Mouse (Mus musculus): ENCODE measurements at regions not wholly inside any gene's neighbourhood (a gene's known extent, or its start where the extent isn't known, plus 50 kb on each side); places are given as distances from the start of the nearest gene placed in this dataset.

DNA sequence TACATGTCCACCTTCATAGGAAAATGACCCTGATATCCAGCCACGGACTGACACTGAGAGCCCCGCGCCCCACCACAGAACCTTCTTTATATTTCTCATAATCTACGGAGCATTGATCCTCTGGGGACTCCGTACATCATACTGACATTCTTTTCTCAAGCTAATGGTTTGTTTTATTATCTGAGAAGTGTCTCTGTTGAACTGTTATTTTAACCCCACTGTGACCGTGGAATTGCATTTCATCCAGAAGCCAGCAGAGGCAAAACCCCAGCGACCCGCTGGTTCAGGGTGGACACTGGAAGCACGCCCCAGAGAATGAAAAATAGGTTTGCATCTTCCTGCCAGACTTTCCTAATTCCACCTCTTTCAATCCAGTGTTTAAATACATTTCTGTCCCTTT is 503.4 kb downstream of the Irx1 start:
- Histone ChIP-seq H3K36me3 (no peaks in the 10 kb centered on the region), H3K9me3 (replicated peaks) (no peaks in the 10 kb centered on the region), H3K27me3 (peaks cover 4% of the 10 kb centered on the region), H3K27ac (no peak overlapping the region), H3K4me3 (no peak overlapping the region), H3K9ac (no peak overlapping the region), H3K4me1 (replicated peaks) (peaks cover 7% of the 10 kb centered on the region), H3K4me2 (no peak overlapping the region)
- ATAC-seq (replicated peaks; ENCODE audit: insufficient number of reproducible peaks, insufficient read depth, low FRiP score, low read depth): no peak
- WGBS: 43% methylated on average over 9 of the region's 9 CpGs

DNA sequence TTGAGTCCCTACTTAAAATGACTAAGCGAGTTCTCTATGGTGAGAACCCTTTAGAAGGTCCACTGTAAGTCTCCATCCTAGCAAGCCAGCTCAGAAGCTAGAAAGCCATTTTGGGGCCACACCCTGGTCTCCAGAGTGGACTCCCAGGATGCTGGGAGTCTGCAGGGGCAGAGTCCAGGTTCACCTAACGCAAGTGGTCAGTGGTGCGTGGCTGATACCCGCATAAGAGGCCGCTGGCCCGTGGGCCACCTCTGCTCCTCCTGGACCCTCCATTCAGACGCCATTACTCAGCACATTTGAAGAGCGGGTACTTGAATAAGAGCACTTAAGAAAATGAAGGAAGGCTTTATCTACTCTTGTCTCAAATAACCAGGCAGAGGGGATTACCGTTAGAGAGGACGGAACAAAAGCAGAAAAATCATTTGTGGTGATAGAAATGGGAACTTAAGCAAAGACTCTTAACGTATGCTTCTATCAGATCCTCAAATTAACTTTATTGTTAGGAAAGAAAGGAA is 504.4 kb downstream of the Irx1 start:
- H3K27ac ChIP-seq: no peak overlapping the region
- no peak for ATAC-seq (replicated peaks; ENCODE audit: insufficient number of reproducible peaks, insufficient read depth, low FRiP score, low read depth)
- no peaks in the 10 kb centered on the region for H3K9me3 ChIP-seq (replicated peaks)
- H3K9ac ChIP-seq: no peak overlapping the region
- H3K4me3 ChIP-seq: peak overlapping the region; percentile 34; the same call in 1 of the 2 replicates
- peaks cover 4% of the 10 kb centered on the region for H3K27me3 ChIP-seq
- H3K4me2 ChIP-seq: peak overlapping the region; percentile 59
- H3K36me3 ChIP-seq: no peaks in the 10 kb centered on the region
- 21% methylated on average over 11 of the region's 11 CpGs for WGBS
- H3K4me1 ChIP-seq (replicated peaks): peaks cover 7% of the 10 kb centered on the region

GRCm38 (mm10) chr13:71458061-71458935 is 505.2 kb downstream of the Irx1 start:
- peaks cover 4% of the 10 kb centered on the region for H3K27me3 ChIP-seq
- peaks cover 7% of the 10 kb centered on the region for H3K4me1 ChIP-seq (replicated peaks)
- no peak overlapping the region for H3K27ac ChIP-seq
- H3K36me3 ChIP-seq: no peaks in the 10 kb centered on the region
- WGBS: 2% methylated on average over 25 of the region's 25 CpGs
- H3K4me2 ChIP-seq: peak overlapping the region; percentile 59
- ATAC-seq (replicated peaks; ENCODE audit: insufficient number of reproducible peaks, insufficient read depth, low FRiP score, low read depth): 0 out of 2 replicates have a peak, but pooled peaks have one; percentile 31
- peak overlapping the region; percentile 34 for H3K4me3 ChIP-seq
- H3K9ac ChIP-seq: no peak overlapping the region
- no peaks in the 10 kb centered on the region for H3K9me3 ChIP-seq (replicated peaks)

- H3K27ac ChIP-seq: no peak overlapping the region
- no peak for ATAC-seq (replicated peaks; ENCODE audit: insufficient number of reproducible peaks, insufficient read depth, low FRiP score, low read depth)
- H3K9ac ChIP-seq: no peak overlapping the region
- no peaks in the 10 kb centered on the region for H3K36me3 ChIP-seq
- H3K27me3 ChIP-seq: peaks cover 4% of the 10 kb centered on the region
- no peaks in the 10 kb centered on the region for H3K9me3 ChIP-seq (replicated peaks)
- H3K4me2 ChIP-seq: no peak overlapping the region
- H3K4me3 ChIP-seq: no peak overlapping the region
- WGBS: 73% methylated on average over 3 of the region's 3 CpGs
- H3K4me1 ChIP-seq (replicated peaks): peaks cover 7% of the 10 kb centered on the region
These were observed 506.0 kb downstream of the Irx1 start for GRCm38 (mm10) chr13:71457550-71457949.

DNA sequence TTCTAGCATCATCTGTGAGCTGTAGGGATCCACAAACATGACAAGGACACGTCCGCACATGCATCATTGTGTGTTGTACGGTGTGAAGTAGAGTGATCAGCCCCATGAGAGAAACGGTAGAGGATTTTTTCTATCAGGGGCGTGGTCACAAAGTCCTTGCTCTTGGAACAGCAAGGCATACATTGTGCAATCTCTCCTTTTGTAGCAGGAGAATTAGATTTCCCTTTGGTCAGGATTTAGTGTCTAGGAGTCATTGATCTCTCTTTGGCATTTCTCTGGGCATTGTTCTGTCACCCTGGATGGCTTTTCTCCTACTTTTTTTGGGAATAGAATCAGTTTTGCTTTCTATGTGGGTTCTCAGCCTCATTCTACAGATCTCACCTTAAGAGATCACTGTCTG is 511.3 kb downstream of the Irx1 start:
- H3K4me1 ChIP-seq (replicated peaks): no peaks in the 10 kb centered on the region

GRCm38 (mm10) chr13:71437601-71438099 is 525.9 kb downstream of the Irx1 start:
- Histone ChIP-seq H3K4me1 (replicated peaks) (no peaks in the 10 kb centered on the region), H3K27me3 (no peaks in the 10 kb centered on the region), H3K9ac (no peak overlapping the region), H3K36me3 (no peaks in the 10 kb centered on the region), H3K4me2 (no peak overlapping the region), H3K9me3 (replicated peaks) (no peaks in the 10 kb centered on the region), H3K27ac (no peak overlapping the region), H3K4me3 (no peak overlapping the region)
- 22% methylated on average over 2 of the region's 2 CpGs for WGBS
- no peak for ATAC-seq (replicated peaks; ENCODE audit: insufficient number of reproducible peaks, insufficient read depth, low FRiP score, low read depth)

More for the DNA sequence above, 511.3 kb downstream of the Irx1 start:
- H3K4me3 ChIP-seq: no peak overlapping the region
- H3K4me2 ChIP-seq: no peak overlapping the region
- H3K36me3 ChIP-seq: no peaks in the 10 kb centered on the region
- H3K9ac ChIP-seq: no peak overlapping the region
- no peaks in the 10 kb centered on the region for H3K9me3 ChIP-seq (replicated peaks)
- H3K27me3 ChIP-seq: no peaks in the 10 kb centered on the region
- ATAC-seq (replicated peaks; ENCODE audit: insufficient number of reproducible peaks, insufficient read depth, low FRiP score, low read depth): no peak
- 84% methylated on average over 5 of the region's 5 CpGs for WGBS
- H3K27ac ChIP-seq: no peak overlapping the region

GRCm38 (mm10) chr13:71403654-71404560 is 559.6 kb downstream of the Irx1 start:
- Histone ChIP-seq H3K9me3 (replicated peaks) (no peaks in the 10 kb centered on the region), H3K4me3 (no peak overlapping the region), H3K4me1 (replicated peaks) (no peaks in the 10 kb centered on the region), H3K27me3 (no peaks in the 10 kb centered on the region), H3K27ac (no peak overlapping the region), H3K36me3 (no peaks in the 10 kb centered on the region), H3K9ac (no peak overlapping the region), H3K4me2 (no peak overlapping the region)
- ATAC-seq (replicated peaks; ENCODE audit: insufficient number of reproducible peaks, insufficient read depth, low FRiP score, low read depth): no peak
- WGBS: 64% methylated on average over 21 of the region's 21 CpGs

DNA sequence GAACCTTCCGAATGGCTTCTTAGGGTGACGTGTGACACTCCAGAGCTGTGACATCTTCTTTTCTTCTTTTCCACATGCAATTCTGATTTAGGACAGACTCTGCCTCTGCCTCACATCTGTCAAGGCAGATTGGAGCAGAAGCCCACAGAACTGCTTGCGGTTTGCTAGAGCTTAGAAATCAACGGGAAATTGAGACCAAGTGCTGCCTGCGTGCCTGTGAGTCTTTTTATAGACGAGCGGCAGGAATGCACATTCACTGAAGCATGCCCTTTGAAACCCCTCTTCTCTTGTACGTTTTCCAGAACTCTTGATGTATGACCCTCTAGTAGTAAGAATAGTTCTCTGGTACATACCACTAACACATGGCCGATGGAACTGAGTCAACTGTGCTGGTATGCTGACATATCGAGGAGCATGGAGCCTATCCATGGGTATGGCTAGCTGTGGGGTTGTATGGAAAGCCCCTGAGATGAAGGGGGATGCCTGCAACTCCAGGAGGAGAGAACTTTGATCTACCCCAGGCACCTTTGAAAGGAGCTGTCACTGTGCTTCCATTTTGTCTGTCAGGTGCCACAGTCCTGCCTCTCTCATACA is 552.2 kb upstream of the Adamts16 start:
- peak overlapping the region; percentile 39 for H3K4me2 ChIP-seq
- H3K4me3 ChIP-seq: no peak overlapping the region
- no peaks in the 10 kb centered on the region for H3K36me3 ChIP-seq
- H3K4me1 ChIP-seq (replicated peaks): no peaks in the 10 kb centered on the region; the same call in 1 of the 2 replicates
- no peak overlapping the region for H3K27ac ChIP-seq
- H3K27me3 ChIP-seq: no peaks in the 10 kb centered on the region
- 0 out of 2 replicates have a peak, but pooled peaks have one; percentile 53 for ATAC-seq (replicated peaks; ENCODE audit: insufficient number of reproducible peaks, insufficient read depth, low FRiP score, low read depth)
- no peak overlapping the region for H3K9ac ChIP-seq
- H3K9me3 ChIP-seq (replicated peaks): no peaks in the 10 kb centered on the region
- 48% methylated on average over 10 of the region's 10 CpGs for WGBS

DNA sequence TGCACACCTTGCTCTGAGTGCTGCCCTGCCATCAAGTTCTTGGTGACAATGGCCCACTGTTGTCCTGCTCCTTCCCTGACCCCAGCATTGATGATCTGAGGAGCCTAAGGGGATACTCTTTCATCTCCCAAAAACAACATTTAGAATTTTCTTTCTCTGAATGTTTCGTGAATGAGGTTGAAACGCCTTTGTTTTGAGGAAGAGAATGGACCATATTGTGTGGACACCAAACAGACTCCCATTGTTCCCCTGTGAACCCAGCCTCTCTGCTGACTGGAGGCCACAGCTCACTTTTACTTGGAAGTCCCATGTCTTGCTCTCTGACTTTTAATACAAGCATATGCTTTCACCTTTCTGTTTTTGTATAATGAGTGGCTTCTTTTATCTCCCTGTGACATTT is 537.0 kb upstream of the Adamts16 start:
- no peak overlapping the region for H3K27ac ChIP-seq
- H3K4me3 ChIP-seq: no peak overlapping the region
- H3K4me1 ChIP-seq (replicated peaks): 0 out of 2 replicates have a peak, but pooled peaks cover 6% of the 10 kb centered on the region
- H3K36me3 ChIP-seq: no peaks in the 10 kb centered on the region
- 72% methylated on average over 2 of the region's 2 CpGs for WGBS
- H3K4me2 ChIP-seq: no peak overlapping the region
- H3K9me3 ChIP-seq (replicated peaks): no peaks in the 10 kb centered on the region
- ATAC-seq (replicated peaks; ENCODE audit: insufficient number of reproducible peaks, insufficient read depth, low FRiP score, low read depth): no peak
- no peaks in the 10 kb centered on the region for H3K27me3 ChIP-seq
- no peak overlapping the region for H3K9ac ChIP-seq

GRCm38 (mm10) chr13:71375909-71376606 is 534.4 kb upstream of the Adamts16 start:
- no peaks in the 10 kb centered on the region for H3K9me3 ChIP-seq (replicated peaks)
- H3K4me3 ChIP-seq: no peak overlapping the region
- H3K36me3 ChIP-seq: no peaks in the 10 kb centered on the region
- peak overlapping the region; percentile 36 for H3K4me2 ChIP-seq
- no peaks in the 10 kb centered on the region for H3K27me3 ChIP-seq
- WGBS: 33% methylated on average over 9 of the region's 9 CpGs
- peak; percentile 49; the same call in 1 of the 2 replicates for ATAC-seq (replicated peaks; ENCODE audit: insufficient number of reproducible peaks, insufficient read depth, low FRiP score, low read depth)
- 0 out of 2 replicates have a peak, but pooled peaks cover 11% of the 10 kb centered on the region for H3K4me1 ChIP-seq (replicated peaks)
- H3K27ac ChIP-seq: peak overlapping the region; percentile 50
- no peak overlapping the region for H3K9ac ChIP-seq
